Mouse (Mus musculus): ENCODE results near the gene Cd63. TPM values are rescaled to one million over a fixed set of nuclear protein-coding genes. Genes with fewer than 3 reads are reported as not detected.

The Cd63 gene
- polyA plus RNA-seq, 1 experiment: 79.5 TPM

DNA sequence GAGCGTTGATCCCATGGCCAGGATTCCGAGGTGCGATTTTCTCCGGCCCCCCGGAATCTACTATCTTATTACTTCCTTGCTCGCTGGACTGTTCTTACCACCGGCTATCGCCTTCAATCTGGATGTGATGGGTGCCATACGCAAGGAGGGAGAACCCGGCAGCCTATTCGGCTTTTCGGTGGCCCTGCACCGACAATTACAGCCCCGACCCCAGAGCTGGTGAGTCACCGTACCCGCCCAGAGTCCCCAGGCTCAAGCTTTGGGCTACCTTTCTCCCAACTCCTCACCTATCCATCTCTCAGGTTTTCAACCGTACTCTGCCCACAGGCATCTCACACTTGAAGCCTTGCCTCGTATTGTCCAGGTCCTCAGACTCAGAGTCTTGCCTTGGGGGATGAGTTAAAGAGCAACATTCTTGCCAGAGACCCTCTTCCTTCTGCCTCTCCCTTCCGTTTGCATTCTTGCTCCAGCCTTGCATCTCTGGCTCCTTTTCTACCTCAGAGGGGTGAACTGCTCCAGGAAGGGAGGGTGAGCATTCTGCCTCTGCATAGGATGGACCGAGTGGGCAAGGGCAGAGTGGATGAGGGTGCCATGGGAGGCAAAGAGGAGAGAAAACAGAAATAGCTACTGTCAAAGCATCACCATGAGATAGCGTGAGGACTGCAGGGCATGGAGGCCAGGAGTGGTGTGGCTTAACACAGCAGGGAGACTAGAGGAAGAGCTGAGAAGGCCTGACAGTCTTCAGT lies 33.4 kb downstream of the Cd63 start:
- H3K27ac ChIP-seq (ENCODE audit: insufficient read depth, low read length): no peak overlapping the region
- H3K4me1 ChIP-seq (ENCODE audit: control insufficient read depth, insufficient read depth, low read length): no peaks in the 10 kb centered on the region
- peak overlapping the region; percentile 32 for H3K4me3 ChIP-seq (ENCODE audit: insufficient read depth, low read length)
- TF ChIP-seq CTCF (IDR thresholded peaks at IDR 0.05; ENCODE audit: extremely low read depth, insufficient read depth, low read length): no peak
- TF ChIP-seq POLR2A (IDR thresholded peaks at IDR 0.05; ENCODE audit: extremely low read depth, insufficient read depth, low read length): no peak

DNA sequence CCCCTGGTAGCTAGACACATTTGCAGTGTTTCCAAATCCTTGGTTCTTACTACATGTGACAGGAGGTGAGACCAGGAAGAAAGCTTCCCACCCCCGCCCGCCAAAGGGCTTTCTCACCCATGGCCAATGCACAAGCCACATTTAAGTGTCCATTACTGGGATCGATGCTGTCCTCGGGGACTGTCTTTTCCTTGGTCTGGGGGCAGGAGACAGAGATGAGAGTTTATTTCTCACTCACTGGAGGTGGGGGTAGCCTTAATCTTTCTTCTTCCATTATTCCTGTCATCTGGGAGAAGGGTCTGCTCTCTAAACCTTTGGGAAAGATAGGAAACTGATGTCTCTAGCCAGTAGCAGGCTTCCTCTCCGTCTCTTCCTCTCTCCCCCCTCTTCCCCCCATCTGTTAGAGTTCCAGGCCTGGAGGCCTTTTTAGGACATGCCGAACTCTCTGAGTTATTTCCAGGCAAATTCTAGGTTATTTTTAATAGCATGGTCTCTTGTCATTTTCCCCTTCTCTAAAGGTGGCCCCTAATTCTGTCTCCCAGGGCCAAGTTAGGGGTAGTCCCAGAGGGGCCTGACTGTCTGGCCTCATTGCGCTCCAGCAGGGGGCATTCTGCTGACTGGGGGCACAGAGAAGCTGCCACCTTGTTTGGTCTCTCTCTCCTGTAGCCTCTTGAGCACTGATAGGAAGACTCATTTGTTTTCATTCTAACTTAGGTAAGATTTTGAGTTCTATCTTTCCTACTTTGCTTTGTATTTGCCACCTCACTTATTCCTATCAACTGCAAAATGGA lies 34.4 kb downstream of the Cd63 start:
- no peak overlapping the region for H3K27ac ChIP-seq (ENCODE audit: insufficient read depth, low read length)
- peak overlapping the region; percentile 32; the same call in 1 of the 2 replicates for H3K4me3 ChIP-seq (ENCODE audit: insufficient read depth, low read length)
- TF ChIP-seq POLR2A (IDR thresholded peaks at IDR 0.05; ENCODE audit: extremely low read depth, insufficient read depth, low read length) (no peak), CTCF (IDR thresholded peaks at IDR 0.05; ENCODE audit: extremely low read depth, insufficient read depth, low read length) (no peak)
- no peaks in the 10 kb centered on the region for H3K4me1 ChIP-seq (ENCODE audit: control insufficient read depth, insufficient read depth, low read length)

DNA sequence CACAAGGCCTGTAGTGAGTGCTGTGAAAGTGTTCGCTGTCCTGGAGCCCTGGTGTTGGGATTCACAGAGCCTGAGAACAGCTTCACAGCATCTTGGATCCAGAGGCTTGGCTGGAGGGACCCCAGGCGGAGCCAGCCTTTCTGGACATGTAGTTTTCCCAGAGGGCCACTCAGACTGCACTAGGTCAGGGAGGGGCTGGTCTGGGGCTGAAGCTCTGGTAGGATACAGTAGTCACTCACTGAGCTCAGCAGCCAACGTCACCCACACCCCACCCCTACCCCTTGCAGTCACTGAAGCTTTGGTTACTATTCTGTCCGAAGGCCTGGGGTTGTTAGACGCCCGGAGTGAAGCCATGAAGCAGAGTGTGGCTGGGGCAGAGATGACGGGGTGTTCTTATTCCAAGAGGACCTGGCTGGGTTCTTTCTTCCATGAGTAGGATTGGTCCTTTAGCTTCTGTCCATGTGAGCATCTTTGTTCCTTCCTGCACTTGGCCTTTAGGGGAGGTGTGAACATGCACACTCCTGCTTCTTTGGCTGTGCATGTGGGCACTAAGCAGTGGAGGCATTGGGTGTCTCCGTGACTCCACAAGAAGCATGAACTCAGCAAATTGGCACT lies 35.1 kb downstream of the Cd63 start:
- no peaks in the 10 kb centered on the region for H3K4me1 ChIP-seq (ENCODE audit: control insufficient read depth, insufficient read depth, low read length)
- H3K27ac ChIP-seq (ENCODE audit: insufficient read depth, low read length): no peak overlapping the region
- TF ChIP-seq CTCF (IDR thresholded peaks at IDR 0.05; ENCODE audit: extremely low read depth, insufficient read depth, low read length) (no peak), POLR2A (IDR thresholded peaks at IDR 0.05; ENCODE audit: extremely low read depth, insufficient read depth, low read length) (no peak)
- 0 out of 2 replicates have a peak overlapping the region, but pooled peaks have one; percentile 5 for H3K4me3 ChIP-seq (ENCODE audit: insufficient read depth, low read length)

DNA sequence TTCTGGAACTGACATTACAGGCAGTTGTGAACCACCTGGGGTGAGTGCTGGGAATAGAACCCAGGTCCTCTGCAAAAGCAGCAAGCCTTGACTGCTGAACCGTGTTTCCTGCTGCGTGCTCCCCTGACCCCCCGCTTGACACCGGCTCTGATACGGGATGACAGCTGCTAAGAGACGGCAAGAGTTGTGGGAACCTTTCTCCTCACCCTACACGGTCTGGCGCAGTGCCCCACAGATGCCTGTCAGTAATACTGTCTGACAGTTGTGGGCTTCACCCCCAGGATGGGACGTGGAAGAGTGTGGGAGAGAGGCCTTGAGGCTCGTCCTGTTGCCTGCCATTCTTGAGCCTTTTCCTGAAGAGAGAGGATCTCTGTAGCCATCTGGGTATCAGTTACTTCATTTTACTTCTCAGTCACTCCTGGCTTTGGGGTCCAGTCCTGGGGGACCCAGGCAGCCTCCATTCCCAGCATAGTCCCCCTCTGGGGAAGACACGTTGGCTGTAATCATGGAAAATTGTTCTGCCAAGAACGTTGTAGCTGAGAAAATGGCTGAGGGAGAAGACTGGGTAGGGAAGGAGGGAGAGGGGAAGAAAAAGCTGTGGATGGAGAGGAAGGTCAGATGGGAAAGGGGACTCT lies 37.1 kb downstream of the Cd63 start:
- H3K4me1 ChIP-seq (ENCODE audit: control insufficient read depth, insufficient read depth, low read length): no peaks in the 10 kb centered on the region
- H3K4me3 ChIP-seq (ENCODE audit: insufficient read depth, low read length): no peak overlapping the region
- TF ChIP-seq CTCF (IDR thresholded peaks at IDR 0.05; ENCODE audit: extremely low read depth, insufficient read depth, low read length): no peak
- TF ChIP-seq POLR2A (IDR thresholded peaks at IDR 0.05; ENCODE audit: extremely low read depth, insufficient read depth, low read length): no peak
- no peak overlapping the region for H3K27ac ChIP-seq (ENCODE audit: insufficient read depth, low read length)

DNA sequence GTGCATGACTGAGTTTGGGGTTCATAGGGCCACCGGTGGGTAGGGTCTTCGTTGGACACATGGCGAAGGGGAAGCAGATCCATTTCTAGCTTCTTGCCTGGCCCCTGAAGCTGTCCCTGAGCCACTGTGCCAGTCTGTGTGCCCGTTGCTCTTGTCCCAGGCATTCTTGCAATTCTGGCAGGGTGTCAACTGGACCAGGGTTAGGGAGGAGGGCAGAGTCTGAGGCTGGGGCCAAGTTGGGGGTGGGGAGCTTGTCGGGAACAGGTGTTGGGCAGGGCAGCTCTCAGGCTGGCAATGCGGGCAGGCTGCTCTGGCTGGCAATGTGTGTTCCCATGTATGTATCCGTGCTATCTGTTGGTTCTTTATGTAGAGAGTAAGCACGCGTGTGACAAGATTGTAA lies 37.7 kb downstream of the Cd63 start:
- TF ChIP-seq POLR2A (IDR thresholded peaks at IDR 0.05; ENCODE audit: extremely low read depth, insufficient read depth, low read length) (no peak), CTCF (IDR thresholded peaks at IDR 0.05; ENCODE audit: extremely low read depth, insufficient read depth, low read length) (no peak)
- Histone ChIP-seq H3K4me3 (ENCODE audit: insufficient read depth, low read length) (no peak overlapping the region), H3K27ac (ENCODE audit: insufficient read depth, low read length) (no peak overlapping the region), H3K4me1 (ENCODE audit: control insufficient read depth, insufficient read depth, low read length) (no peaks in the 10 kb centered on the region)

DNA sequence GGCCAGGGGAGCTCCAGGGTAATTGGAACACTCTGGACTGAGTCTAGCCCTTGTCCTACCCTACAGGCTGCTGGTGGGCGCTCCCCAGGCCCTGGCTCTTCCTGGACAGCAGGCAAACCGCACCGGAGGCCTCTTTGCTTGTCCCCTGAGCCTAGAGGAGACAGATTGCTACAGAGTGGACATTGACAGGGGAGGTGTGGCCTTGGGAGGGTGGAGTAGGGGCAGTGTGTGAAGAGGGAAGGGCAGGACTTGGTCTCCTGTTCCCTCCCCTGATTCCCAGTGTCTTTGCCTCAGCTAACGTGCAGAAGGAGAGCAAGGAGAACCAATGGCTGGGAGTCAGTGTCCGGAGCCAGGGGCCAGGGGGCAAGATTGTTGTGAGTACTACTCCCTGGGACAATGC lies 38.2 kb downstream of the Cd63 start:
- H3K4me1 ChIP-seq (ENCODE audit: control insufficient read depth, insufficient read depth, low read length): no peaks in the 10 kb centered on the region
- TF ChIP-seq POLR2A (IDR thresholded peaks at IDR 0.05; ENCODE audit: extremely low read depth, insufficient read depth, low read length) (no peak), CTCF (IDR thresholded peaks at IDR 0.05; ENCODE audit: extremely low read depth, insufficient read depth, low read length) (no peak)
- H3K27ac ChIP-seq (ENCODE audit: insufficient read depth, low read length): no peak overlapping the region
- H3K4me3 ChIP-seq (ENCODE audit: insufficient read depth, low read length): no peak overlapping the region

DNA sequence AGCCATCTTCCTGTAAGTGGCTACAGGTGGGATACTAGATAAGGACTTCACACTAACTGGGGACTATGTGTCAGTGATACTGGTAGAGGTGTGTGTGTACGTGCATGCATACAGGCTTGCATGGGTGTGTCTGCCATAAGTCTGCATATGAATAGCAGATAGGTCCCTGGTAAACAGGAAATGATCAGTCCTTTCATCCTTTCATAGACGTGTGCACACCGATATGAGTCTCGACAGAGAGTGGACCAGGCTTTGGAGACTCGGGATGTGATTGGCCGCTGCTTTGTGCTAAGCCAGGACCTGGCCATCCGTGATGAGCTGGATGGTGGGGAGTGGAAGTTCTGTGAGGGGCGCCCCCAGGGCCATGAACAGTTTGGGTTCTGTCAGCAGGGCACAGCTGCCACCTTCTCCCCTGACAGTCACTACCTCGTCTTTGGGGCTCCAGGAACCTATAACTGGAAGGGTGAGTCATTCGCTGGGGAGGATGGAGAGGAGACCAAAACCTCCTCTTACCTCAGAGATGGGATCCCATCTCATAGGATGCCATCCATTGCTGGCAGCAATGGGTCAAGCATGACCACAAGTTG lies 39.8 kb downstream of the Cd63 start:
- Histone ChIP-seq H3K4me3 (ENCODE audit: insufficient read depth, low read length) (no peak overlapping the region), H3K27ac (ENCODE audit: insufficient read depth, low read length) (no peak overlapping the region), H3K4me1 (ENCODE audit: control insufficient read depth, insufficient read depth, low read length) (no peaks in the 10 kb centered on the region)
- no peak for TF ChIP-seq POLR2A (IDR thresholded peaks at IDR 0.05; ENCODE audit: extremely low read depth, insufficient read depth, low read length)
- TF ChIP-seq CTCF (IDR thresholded peaks at IDR 0.05; ENCODE audit: extremely low read depth, insufficient read depth, low read length): no peak

DNA sequence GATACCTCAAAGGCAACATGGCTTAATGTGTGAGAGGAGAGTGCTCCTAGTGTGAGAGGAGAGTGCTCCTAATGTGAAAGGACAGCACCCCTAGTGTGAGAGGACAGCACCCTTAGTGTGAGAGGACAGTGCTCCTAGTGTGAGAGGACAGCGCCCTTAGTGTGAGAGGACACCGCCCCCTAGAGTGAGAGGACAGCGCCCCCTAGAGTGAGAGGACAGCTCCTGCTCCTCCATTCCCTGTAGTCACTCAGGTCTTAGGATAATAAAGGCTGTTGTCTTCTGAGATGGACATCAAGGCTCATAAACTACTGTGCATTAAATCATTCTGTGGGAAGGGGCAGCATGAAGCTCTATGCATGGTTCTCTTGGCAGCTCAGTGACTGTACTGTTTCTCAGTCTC lies 44.9 kb downstream of the Cd63 start:
- TF ChIP-seq POLR2A (IDR thresholded peaks at IDR 0.05; ENCODE audit: extremely low read depth, insufficient read depth, low read length): no peak
- peak; percentile 60 for TF ChIP-seq CTCF (IDR thresholded peaks at IDR 0.05; ENCODE audit: extremely low read depth, insufficient read depth, low read length)
- Histone ChIP-seq H3K4me3 (ENCODE audit: insufficient read depth, low read length) (no peak overlapping the region), H3K27ac (ENCODE audit: insufficient read depth, low read length) (no peak overlapping the region), H3K4me1 (ENCODE audit: control insufficient read depth, insufficient read depth, low read length) (no peaks in the 10 kb centered on the region)

DNA sequence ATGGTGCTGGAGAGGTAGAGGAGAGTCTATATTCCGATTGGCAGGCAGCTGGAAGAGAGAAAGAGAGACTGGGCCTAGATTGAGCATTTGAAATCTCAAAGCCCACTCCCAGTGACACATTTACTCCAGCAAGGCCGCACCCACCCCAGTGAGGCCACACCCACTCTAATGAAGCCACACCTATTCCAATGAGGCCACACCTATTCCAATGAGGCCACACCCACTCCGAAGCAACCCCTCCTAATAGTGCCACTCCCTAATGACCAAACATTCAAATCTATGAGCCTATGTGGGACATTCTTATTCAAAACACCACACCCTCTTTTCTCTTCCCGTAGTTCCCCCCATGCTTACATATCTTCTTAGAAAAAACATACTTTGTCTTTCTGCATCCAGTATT lies 46.7 kb downstream of the Cd63 start:
- Histone ChIP-seq H3K4me3 (ENCODE audit: insufficient read depth, low read length) (no peak overlapping the region), H3K27ac (ENCODE audit: insufficient read depth, low read length) (no peak overlapping the region), H3K4me1 (ENCODE audit: control insufficient read depth, insufficient read depth, low read length) (no peaks in the 10 kb centered on the region; the same call in 1 of the 2 replicates)
- TF ChIP-seq POLR2A (IDR thresholded peaks at IDR 0.05; ENCODE audit: extremely low read depth, insufficient read depth, low read length): no peak
- TF ChIP-seq CTCF (IDR thresholded peaks at IDR 0.05; ENCODE audit: extremely low read depth, insufficient read depth, low read length): no peak

Data from cortical plate, adult 2 months (tissue).